Mouse (Mus musculus) midbrain, embryonic 14.5 days (tissue): ENCODE results near the gene 0610030E20Rik. TPM values are rescaled to one million over a fixed set of nuclear protein-coding genes. Genes with fewer than 3 reads are reported as not detected.

Experiments
- ATAC-seq: fragments of 200-750 bp; cut with Nextera tagmentation; 2 replicates; pipeline ENCODE4 v1.8.0; 2017; ENCODE audit warnings: moderate number of reproducible peaks, moderate library complexity; ENCODE audit not compliant: low FRiP score, low TSS enrichment
- DNase-seq: peaks from one replicate; pipeline ENCODE4 v3.0.0-alpha.2; 2015
- H3K27ac ChIP-seq: fragments of 300-500 bp; sonication (generic); replicated peaks from 2 replicates; pipeline ENCODE4 v1.5.1; 2014; ENCODE audit warnings: mild to moderate bottlenecking, low read depth, low read length, moderate library complexity
- H3K27me3 ChIP-seq: fragments of 300-500 bp; sonication (generic); 2 replicates; pipeline ENCODE4 v1.6.1; 2014; ENCODE audit warnings: low read length, control low read depth, mixed read lengths; ENCODE audit not compliant: control insufficient read depth, insufficient read depth
- H3K36me3 ChIP-seq: fragments of 300-500 bp; sonication (generic); 2 replicates; pipeline ENCODE4 v1.6.1; 2014; ENCODE audit warnings: low read length, control low read depth; ENCODE audit not compliant: control insufficient read depth, insufficient read depth
- H3K4me1 ChIP-seq: fragments of 300-500 bp; sonication (generic); 2 replicates; pipeline ENCODE4 v1.6.1; 2014; ENCODE audit warnings: mild to moderate bottlenecking, antibody characterized with exemption, low read length, control low read depth; ENCODE audit not compliant: control insufficient read depth, insufficient read depth
- H3K4me2 ChIP-seq: fragments of 300-500 bp; sonication (generic); 2 replicates; pipeline ENCODE4 v1.6.1; 2014; ENCODE audit warnings: mild to moderate bottlenecking, low read length, moderate library complexity
- H3K4me3 ChIP-seq: fragments of 300-500 bp; sonication (generic); replicated peaks from 2 replicates; pipeline ENCODE4 v1.5.1; 2014; ENCODE audit warnings: low read depth, low read length
- H3K9ac ChIP-seq: fragments of 300-500 bp; sonication (generic); replicated peaks from 2 replicates; pipeline ENCODE4 v1.6.1; 2014; ENCODE audit warnings: mild to moderate bottlenecking, low read length, moderate library complexity
- H3K9me3 ChIP-seq: fragments of 300-500 bp; sonication (generic); 2 replicates; pipeline ENCODE4 v1.6.1; 2016; ENCODE audit warnings: low read length, control low read depth, mixed read lengths; ENCODE audit not compliant: control insufficient read depth
- WGBS: fragments of 180-500 bp; shearing (Covaris S2); extraction: QIAGEN DNeasy Blood & Tissue Kit; methylation state at CpG from one replicate; pipeline ENCODE4 v1.1.7; 2014; 5-methylcytosine and 5-hydroxymethylcytosine counted together
- polyA plus RNA-seq: library from polyadenylated mRNA; unstranded; fragments of >200 nt; fragmentation: Nextera tagmentation; extraction: Ambion mirVana; gene quantifications from 2 replicates; pipeline ENCODE4 v1.2.1, GENCODE M21; 2014

0610030E20Rik gene
- polyA plus RNA-seq, 1 experiment from 2014 or later = 16.0 TPM

DNA sequence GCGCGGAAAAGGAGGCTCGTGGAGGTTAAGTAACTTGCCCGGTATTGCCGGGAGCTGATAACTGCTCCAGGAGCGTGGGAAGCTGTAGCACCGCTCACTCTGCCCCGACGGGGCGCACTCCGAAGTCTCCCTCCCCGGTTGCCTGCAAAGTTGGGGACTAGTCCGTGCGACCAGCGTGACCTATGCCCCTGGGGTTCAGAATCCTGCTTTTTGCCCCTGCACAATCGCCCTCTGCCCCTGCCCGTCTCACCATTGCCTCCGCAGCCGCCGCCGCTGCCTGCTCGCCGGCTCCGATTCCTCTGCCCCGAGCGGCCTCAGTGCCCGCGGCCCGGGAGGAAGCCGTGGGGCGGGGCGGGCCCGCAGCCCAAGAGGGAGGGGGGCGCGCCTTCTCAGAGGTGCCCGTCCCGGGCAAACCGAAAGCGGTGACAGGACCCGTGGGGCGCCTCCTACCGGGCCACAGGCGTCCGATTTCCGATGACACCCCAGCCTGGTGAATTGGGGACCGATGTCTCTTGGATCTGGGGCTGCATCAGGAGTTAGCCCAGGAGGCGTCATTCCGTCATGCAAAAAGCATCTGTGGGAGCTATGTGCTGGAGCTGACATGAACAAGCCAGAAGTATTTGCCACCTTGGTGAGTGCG is 33.1 kb downstream of the 0610030E20Rik start, which contains the start of gene Vamp5:
Gene Vamp5 (minus strand): TSS at position 338 of the 640 bp plus-strand sequence.
- no peak within 1 kb of the TSS for H3K27ac ChIP-seq
- H3K36me3 ChIP-seq = no peaks in the 10 kb centered on the region
- 0 out of 2 replicates have a peak, but pooled peaks cover 5% of the 10 kb centered on the region for H3K4me1 ChIP-seq
- H3K9ac ChIP-seq = peak within 1 kb of the TSS; percentile 42
- H3K27me3 ChIP-seq = peaks cover 15% of the 10 kb centered on the region; the same call in 1 of the 2 replicates
- peak within 1 kb of the TSS; percentile 36 for H3K4me3 ChIP-seq
- no peaks in the 10 kb centered on the region for H3K9me3 ChIP-seq
- no peak; the same call in 1 of the 2 replicates for ATAC-seq
- peak; percentile 47 for DNase-seq
- peak within 1 kb of the TSS; percentile 57 for H3K4me2 ChIP-seq
- WGBS = 2% methylated on average over 49 of the region's 49 CpGs

DNA sequence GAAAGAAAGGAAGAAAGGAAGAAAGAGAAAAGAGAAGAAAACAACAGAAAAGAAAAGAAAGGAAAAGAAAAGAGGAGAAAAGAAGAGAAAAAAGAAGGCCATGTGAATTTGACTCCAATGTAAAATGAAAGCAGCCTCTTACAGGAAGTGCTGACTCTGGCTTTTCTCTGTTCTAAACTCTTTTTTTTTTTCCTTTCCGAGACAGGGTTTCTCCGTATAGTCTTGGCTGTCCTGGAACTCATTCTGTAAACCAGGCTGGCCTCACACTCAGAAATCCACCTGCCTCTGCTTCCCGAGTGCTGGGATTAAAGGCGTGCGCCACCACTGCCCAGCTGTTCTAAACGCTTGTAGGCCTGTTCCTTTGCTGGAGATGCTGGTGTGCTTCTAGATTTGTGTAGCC is 35.4 kb downstream of the 0610030E20Rik start:
- Histone ChIP-seq H3K27ac (no peak overlapping the region), H3K36me3 (no peaks in the 10 kb centered on the region), H3K27me3 (peaks cover 15% of the 10 kb centered on the region; the same call in 1 of the 2 replicates), H3K4me1 (0 out of 2 replicates have a peak, but pooled peaks cover 5% of the 10 kb centered on the region), H3K9me3 (no peaks in the 10 kb centered on the region), H3K4me2 (no peak overlapping the region), H3K9ac (no peak overlapping the region), H3K4me3 (no peak overlapping the region)
- DNase-seq = no peak
- 82% methylated on average over 6 of the region's 6 CpGs for WGBS
- no peak for ATAC-seq

DNA sequence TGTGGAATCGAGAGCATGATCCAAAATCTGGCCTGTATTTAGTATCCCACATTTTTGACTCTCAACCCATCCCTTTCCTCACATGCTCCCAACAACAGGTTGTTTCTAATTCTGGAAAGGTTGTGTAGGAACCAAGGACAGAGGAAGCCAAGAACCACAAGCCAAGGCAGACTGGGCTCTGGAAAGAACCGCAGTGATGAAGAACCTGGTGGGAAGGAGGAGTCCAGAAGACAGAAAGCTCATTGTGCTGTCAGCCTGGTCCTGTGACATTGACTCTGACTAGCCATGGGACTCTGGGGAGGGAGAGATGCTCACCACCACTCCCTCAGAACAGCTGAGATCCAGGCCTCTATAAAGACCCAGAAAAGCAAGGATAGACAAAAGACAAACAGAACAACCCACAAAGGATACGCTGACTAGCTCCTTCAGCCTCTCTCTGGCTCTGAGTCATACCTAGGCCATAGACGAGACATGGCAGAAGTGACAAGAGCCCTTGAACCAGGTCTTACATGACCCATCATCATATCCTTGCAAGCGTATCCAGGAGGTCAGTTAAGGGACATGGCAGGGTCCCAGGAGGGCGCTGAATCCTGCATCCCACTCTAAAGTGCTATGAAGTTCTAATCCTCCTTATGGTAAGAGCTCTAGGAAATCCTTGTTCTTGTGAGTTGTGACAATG is 36.2 kb downstream of the 0610030E20Rik start:
- no peak overlapping the region for H3K4me3 ChIP-seq
- H3K27me3 ChIP-seq = peaks cover 15% of the 10 kb centered on the region; the same call in 1 of the 2 replicates
- no peak overlapping the region for H3K4me2 ChIP-seq
- 79% methylated on average over 6 of the region's 6 CpGs for WGBS
- DNase-seq (no peak), ATAC-seq (no peak)
- 0 out of 2 replicates have a peak, but pooled peaks cover 5% of the 10 kb centered on the region for H3K4me1 ChIP-seq
- H3K36me3 ChIP-seq = no peaks in the 10 kb centered on the region
- H3K9me3 ChIP-seq = no peaks in the 10 kb centered on the region
- no peak overlapping the region for H3K9ac ChIP-seq
- no peak overlapping the region for H3K27ac ChIP-seq

DNA sequence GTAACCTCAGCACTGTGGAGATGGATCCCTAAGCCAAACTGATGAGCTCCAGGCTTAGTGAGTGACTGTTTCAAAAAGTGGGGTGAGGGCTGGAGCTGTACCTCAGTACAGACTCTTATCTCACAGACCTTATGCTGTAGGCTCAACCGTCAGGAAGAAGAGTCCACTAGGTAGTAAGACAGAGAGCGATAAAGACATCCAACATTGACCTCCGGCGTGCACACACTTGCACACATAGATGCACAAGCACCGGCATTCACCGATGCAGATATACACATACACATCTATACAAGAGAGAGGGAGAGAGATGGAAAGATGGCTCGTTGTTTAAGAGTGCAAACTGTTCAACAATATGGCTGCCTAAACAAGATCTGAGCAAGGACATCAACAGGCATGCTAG is 36.8 kb downstream of the 0610030E20Rik start:
- no peak overlapping the region for H3K27ac ChIP-seq
- DNase-seq (no peak), ATAC-seq (no peak)
- H3K4me3 ChIP-seq = no peak overlapping the region
- 0 out of 2 replicates have a peak, but pooled peaks cover 5% of the 10 kb centered on the region for H3K4me1 ChIP-seq
- no peaks in the 10 kb centered on the region for H3K36me3 ChIP-seq
- no peak overlapping the region for H3K4me2 ChIP-seq
- no peak overlapping the region for H3K9ac ChIP-seq
- no peaks in the 10 kb centered on the region for H3K9me3 ChIP-seq
- WGBS = 96% methylated on average over 7 of the region's 7 CpGs
- H3K27me3 ChIP-seq = peaks cover 15% of the 10 kb centered on the region; the same call in 1 of the 2 replicates

DNA sequence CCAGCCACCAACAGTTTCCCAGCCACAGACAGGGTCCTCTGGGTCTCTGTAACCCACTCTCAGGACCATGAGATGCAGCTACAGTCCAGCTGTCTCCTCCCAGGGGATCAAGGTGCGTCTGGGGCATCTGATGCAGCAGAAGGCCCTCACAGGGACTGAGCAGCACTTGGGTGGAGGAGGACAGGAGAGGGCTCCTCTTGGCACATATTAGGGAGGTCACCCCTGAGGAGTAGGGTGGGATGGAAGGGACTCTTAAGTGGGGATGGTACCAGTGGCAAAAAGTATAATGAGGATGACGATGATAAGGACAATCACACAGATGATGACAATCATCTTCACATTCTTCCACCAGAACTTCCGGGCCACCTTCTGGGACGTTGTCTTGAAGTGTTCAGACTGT is 38.1 kb downstream of the 0610030E20Rik start:
- Histone ChIP-seq H3K4me1 (0 out of 2 replicates have a peak, but pooled peaks cover 9% of the 10 kb centered on the region), H3K4me2 (no peak overlapping the region), H3K9ac (no peak overlapping the region), H3K36me3 (no peaks in the 10 kb centered on the region), H3K27me3 (peaks cover 14% of the 10 kb centered on the region; the same call in 1 of the 2 replicates), H3K4me3 (no peak overlapping the region), H3K27ac (no peak overlapping the region), H3K9me3 (no peaks in the 10 kb centered on the region)
- DNase-seq = no peak
- no peak for ATAC-seq
- WGBS = 91% methylated on average over 4 of the region's 4 CpGs

DNA sequence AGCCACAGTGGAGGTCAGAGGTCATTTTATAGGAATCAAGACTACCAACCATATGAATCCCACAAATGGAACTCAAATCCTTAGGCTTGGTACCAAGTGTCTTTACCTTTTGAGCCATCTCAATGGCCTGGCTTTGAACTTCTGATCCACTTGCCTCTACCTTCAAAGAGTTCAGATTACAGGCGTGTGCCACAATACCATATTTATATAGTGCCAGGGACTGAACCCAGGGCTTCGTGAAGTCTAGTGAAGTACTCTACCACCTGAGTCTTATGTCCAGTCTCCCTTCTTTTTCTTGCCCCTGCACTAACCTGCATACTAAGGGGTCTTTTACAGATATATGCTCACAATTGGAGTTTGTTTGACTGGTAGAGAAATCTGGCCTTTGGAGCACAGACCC is 39.4 kb downstream of the 0610030E20Rik start:
- H3K4me3 ChIP-seq = no peak overlapping the region
- H3K9ac ChIP-seq = no peak overlapping the region
- no peaks in the 10 kb centered on the region for H3K36me3 ChIP-seq
- ATAC-seq = no peak
- H3K4me2 ChIP-seq = no peak overlapping the region
- no peaks in the 10 kb centered on the region for H3K9me3 ChIP-seq
- no peak for DNase-seq
- 93% methylated on average over 2 of the region's 2 CpGs for WGBS
- 0 out of 2 replicates have a peak, but pooled peaks cover 9% of the 10 kb centered on the region for H3K4me1 ChIP-seq
- no peak overlapping the region for H3K27ac ChIP-seq
- peaks cover 16% of the 10 kb centered on the region; the same call in 1 of the 2 replicates for H3K27me3 ChIP-seq

DNA sequence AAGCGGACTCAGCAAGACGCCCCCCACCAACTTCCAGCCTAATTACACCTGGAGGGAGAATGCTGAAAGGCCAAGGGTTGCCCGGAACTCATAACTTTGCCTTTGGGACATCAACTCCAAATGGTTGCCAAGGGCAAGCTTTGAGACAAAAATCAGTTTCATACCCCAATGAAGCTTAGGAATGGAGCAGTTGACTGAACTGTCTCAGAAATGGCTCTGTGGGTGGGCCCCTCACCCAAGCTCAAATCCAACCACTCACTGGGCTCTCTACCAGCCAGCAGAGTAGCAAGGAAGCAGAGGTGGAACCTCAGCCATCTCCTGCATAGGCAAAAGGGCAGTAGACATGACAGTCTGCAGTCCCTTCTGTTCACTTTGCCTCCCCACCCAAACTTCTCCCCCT is 40.7 kb downstream of the 0610030E20Rik start:
- no peak overlapping the region for H3K9ac ChIP-seq
- H3K27me3 ChIP-seq = peaks cover 16% of the 10 kb centered on the region; the same call in 1 of the 2 replicates
- no peak overlapping the region for H3K27ac ChIP-seq
- H3K4me1 ChIP-seq = 0 out of 2 replicates have a peak, but pooled peaks cover 9% of the 10 kb centered on the region
- H3K9me3 ChIP-seq = no peaks in the 10 kb centered on the region
- no peak overlapping the region for H3K4me3 ChIP-seq
- DNase-seq = no peak
- H3K4me2 ChIP-seq = no peak overlapping the region
- H3K36me3 ChIP-seq = no peaks in the 10 kb centered on the region
- 78% methylated on average over 3 of the region's 3 CpGs for WGBS
- ATAC-seq = no peak

DNA sequence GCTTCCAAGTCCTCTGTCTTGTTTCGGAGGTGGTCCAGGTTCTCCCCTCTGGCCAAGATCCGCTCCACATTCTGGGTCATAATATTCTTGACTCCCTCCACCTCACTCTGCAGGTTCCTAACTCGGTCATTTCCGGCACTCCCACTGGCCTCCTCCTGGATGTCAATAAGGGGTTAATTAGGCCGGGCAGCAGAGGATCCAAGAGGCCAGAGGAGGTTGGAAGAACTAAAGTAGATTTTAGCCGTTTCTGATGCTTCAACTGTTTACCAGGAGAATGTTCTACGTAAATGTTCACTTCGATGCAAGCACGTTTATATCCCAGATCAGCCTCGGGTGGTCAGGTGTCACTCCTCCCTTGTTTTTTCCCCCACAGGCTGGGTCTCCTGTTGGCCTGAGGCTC is 41.1 kb downstream of the 0610030E20Rik start:
- Histone ChIP-seq H3K36me3 (no peaks in the 10 kb centered on the region), H3K27ac (no peak overlapping the region), H3K9ac (no peak overlapping the region), H3K9me3 (no peaks in the 10 kb centered on the region), H3K4me2 (no peak overlapping the region), H3K4me1 (0 out of 2 replicates have a peak, but pooled peaks cover 9% of the 10 kb centered on the region), H3K27me3 (peaks cover 16% of the 10 kb centered on the region; the same call in 1 of the 2 replicates), H3K4me3 (no peak overlapping the region)
- DNase-seq = no peak
- WGBS = 75% methylated on average over 10 of the region's 10 CpGs
- ATAC-seq = no peak
